Comparison of ENCODE assay signal across 8 mouse cellular contexts in the genomic region with DNA sequence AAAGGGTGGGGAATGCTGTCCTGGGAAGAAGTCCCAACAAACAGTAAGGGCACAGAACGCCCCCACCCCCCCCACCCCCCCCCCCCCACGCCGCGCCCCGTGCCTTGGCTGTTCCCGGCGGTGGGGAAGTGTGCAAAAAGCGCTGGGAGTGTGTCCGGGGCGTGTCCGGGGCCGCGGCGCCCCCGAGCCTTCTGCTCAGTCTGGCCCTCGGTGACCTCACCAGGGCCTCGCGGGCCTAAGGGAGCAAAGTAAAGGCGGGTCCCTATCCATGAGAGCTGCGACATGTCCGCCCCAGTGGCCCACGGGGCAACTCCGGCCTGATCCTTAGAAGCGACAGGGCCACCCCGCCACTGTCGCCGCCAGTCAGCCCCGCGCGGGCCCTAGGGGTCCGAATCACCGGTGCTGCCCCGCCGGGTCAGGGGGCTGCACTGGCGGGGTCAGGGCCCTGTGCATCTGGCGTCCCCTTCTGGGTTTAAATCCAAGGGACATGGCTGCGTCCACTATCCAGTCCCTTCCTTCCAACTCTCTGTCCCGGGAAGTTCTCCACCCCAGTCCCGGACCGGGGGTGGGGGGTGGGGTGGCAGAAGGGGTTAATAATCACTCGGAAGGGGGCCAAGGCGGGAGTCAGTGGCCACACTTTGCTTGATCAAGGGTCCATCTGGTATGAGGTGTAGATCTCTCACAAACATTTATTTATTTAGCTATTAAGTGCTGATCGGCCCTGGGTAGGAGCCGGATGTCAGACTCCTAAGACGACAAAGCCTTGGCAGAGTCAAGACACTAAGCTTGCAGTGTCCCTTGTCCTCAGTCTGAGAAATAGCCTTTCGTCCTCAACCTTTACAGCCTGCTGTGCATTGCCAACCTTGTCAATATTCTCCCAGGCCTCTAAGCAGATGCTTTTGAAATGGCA. TPM values are rescaled to one million over a fixed set of nuclear protein-coding genes. Genes with fewer than 3 reads are reported as not detected.
DNase-seq lines count a peak whose midpoint lies in the region; ATAC-seq lines count a peak whose summit lies in the region.

Gene Wwc2, minus strand, starts transcription at position 14 of the 910 bp plus-strand sequence.

- under 1% methylated on average over 35 of the region's 46 CpGs for WGBS in hindbrain, embryonic 11.5 days

- H3K9ac ChIP-seq in hindbrain, embryonic 11.5 days (ENCODE audit: low read depth, low read length): peak within 1 kb of the TSS; percentile 77

- H3K4me1 ChIP-seq in hindbrain, embryonic 11.5 days (replicated peaks; ENCODE audit: control insufficient read depth, insufficient read depth, low read length): no peaks in the 10 kb centered on the region; the same call in 1 of the 2 replicates

- H3K27me3 ChIP-seq in hindbrain, embryonic 11.5 days (ENCODE audit: control insufficient read depth, insufficient read depth, low read length): no peaks in the 10 kb centered on the region

- H3K36me3 ChIP-seq in hindbrain, embryonic 11.5 days (ENCODE audit: control insufficient read depth, insufficient read depth, low read length): no peaks in the 10 kb centered on the region

- peak; percentile 71 for ATAC-seq in hindbrain, embryonic 11.5 days (ENCODE audit: low FRiP score)

- H3K27ac ChIP-seq in hindbrain, embryonic 11.5 days (ENCODE audit: low read depth, low read length): peak within 1 kb of the TSS; percentile 76

- H3K9me3 ChIP-seq in hindbrain, embryonic 11.5 days (ENCODE audit: control insufficient read depth, low read length): no peaks in the 10 kb centered on the region

- peak within 1 kb of the TSS; percentile 73 for H3K4me3 ChIP-seq in hindbrain, embryonic 11.5 days (ENCODE audit: low read depth, low read length)

- peak within 1 kb of the TSS; percentile 92 for H3K4me2 ChIP-seq in hindbrain, embryonic 11.5 days (replicated peaks; ENCODE audit: low read depth, low read length)

- peak; percentile 86 for DNase-seq in Muller cell, postnatal 12 days (ENCODE audit: inconsistent ontology term)
- peak; percentile 18 to 34 for DNase-seq in cerebellum, adult 18-20 months
- DNase-seq in forelimb bud, embryonic 11.5 days (ENCODE audit: low read depth, low spot score): peak; percentile 54
- DNase-seq in hindbrain, embryonic 11.5 days (ENCODE audit: low spot score): peak; percentile 67
- peak in 1 of 2 experiments; percentile 17 for DNase-seq in layer of hippocampus, postnatal 25 days (ENCODE audit: extremely low spot score in 1 of 2, low spot score in 1 of 2)
- peak; percentile 90 for DNase-seq in lung, postnatal 25 days (ENCODE audit: low spot score)
- DNase-seq in ovary, postnatal 36 days (ENCODE audit: low spot score): peak; percentile 78
- peak; percentile 33 for DNase-seq in urinary bladder, postnatal 10 days (ENCODE audit: low spot score)

RNA-seq across cellular contexts. Expression of gene Wwc2, which starts in this region (rescaled TPM):
- polyA plus RNA-seq in hindbrain, embryonic 11.5 days (2014; fragmentation: Nextera tagmentation; extraction: Ambion mirVana): 8.6 and 10.0 TPM in 2 replicates
- total RNA-seq in layer of hippocampus, postnatal 25 days (2021): 10 to 100 TPM; 28.0 to 29.0 TPM
